Mouse (Mus musculus) layer of hippocampus, adult 8-10 months (tissue): ENCODE results near the gene Olfr875. TPM values are rescaled to one million over a fixed set of nuclear protein-coding genes. Genes with fewer than 3 reads are reported as not detected.

Source experiments
- total RNA-seq, 4 experiments: library from RNA; stranded (reverse); gene quantifications; 2 replicates each; pipeline ENCODE4 v1.2.4; 2022

Gene Olfr875
- total RNA-seq, 4 experiments from 2014 or later = not detected

Other genes with a start within 250 kb of the Olfr875 start
- 10 to 100 TPM; 14.7 to 24.6 (median 18.6) TPM for gene Esam, start 243.8 kb upstream of the Olfr875 start, total RNA-seq
- gene Vsig2, start 232.6 kb upstream of the Olfr875 start, total RNA-seq = 1 to 10 TPM; 3.5 to 5.7 (median 4.2) TPM
- gene Nrgn, start 219.0 kb upstream of the Olfr875 start, total RNA-seq = 1,000 to 10,000 TPM; 1,107 to 1,307 (median 1,240) TPM
- 10 to 100 TPM; 10.0 to 15.7 (median 13.4) TPM for gene Siae, start 216.2 kb upstream of the Olfr875 start, total RNA-seq
- gene Spa17, start 158.1 kb upstream of the Olfr875 start, total RNA-seq = 1 to 10 TPM; 1.5 to 4.0 (median 2.1) TPM
- 10 to 100 TPM; 43.5 to 49.1 (median 47.5) TPM for gene Tbrg1, start 114.5 kb upstream of the Olfr875 start, total RNA-seq
- gene Panx3, start 102.6 kb upstream of the Olfr875 start, total RNA-seq = not detected
- not detected for gene Olfr160, start 55.6 kb upstream of the Olfr875 start, total RNA-seq
- not detected for gene Olfr874, start 26.8 kb upstream of the Olfr875 start, total RNA-seq
- gene Olfr876, start 31.2 kb downstream of the Olfr875 start, total RNA-seq = not detected
- gene Olfr877, start 82.4 kb downstream of the Olfr875 start, total RNA-seq = not detected
- not detected for gene Olfr145, start 124.9 kb downstream of the Olfr875 start, total RNA-seq
- under 1 TPM in 1 of 4 experiments, not detected in 3; 0.45 TPM for gene Olfr878, start 146.0 kb downstream of the Olfr875 start, total RNA-seq
- gene Olfr881, start 220.0 kb downstream of the Olfr875 start, total RNA-seq = under 1 TPM in 1 of 4 experiments, not detected in 3; 0.09 TPM